Mouse (Mus musculus) gastrocnemius, postnatal 10 days (tissue): ENCODE data around the gene Prkce. TPM values are rescaled to one million over a fixed set of nuclear protein-coding genes. Genes with fewer than 3 reads are reported as not detected.

Source experiments
- total RNA-seq, 2 experiments: library from RNA; stranded (reverse); gene quantifications; 2 replicates each; pipeline ENCODE4 v1.2.3; 2021

Gene Prkce
- total RNA-seq, 2 experiments from 2014 or later, result 11.3 to 14.0 TPM

Other genes with a start within 250 kb of the Prkce start
- gene Srbd1, start 22.6 kb upstream of the Prkce start, total RNA-seq, result 10 to 100 TPM in 1 of 2 experiments, 1 to 10 TPM in 1; 9.4 to 11.0 TPM